In the genomic region with DNA sequence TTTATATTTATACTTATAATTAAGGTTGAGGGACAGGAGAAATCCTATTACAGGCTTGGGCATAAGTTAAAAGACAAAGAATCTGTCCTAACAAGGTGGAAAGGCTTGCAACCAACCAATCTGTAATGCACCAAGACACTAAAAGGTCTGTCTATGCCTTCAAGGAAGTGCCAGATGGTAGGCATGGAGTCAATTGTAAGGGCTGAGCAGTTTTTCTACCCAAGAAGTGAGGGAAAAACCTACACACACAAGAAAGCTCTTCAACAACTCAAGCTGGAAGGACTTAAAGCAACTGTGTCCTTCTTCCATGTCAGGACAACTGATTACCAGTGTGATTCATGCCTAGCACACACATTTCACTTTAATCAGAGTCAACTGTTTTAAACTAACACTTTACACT, we compare ENCODE assay signal across 9 mouse cellular contexts. TPM values are rescaled to one million over a fixed set of nuclear protein-coding genes. Genes with fewer than 3 reads are reported as not detected.
DNase-seq lines count a peak whose midpoint lies in the region; ATAC-seq and TF ChIP-seq lines count a peak whose summit lies in the region.
"Had no signal": no experiment of that assay in that cellular context is flagged by ENCODE, and none has a peak within 500 bp of the region (broad histone marks: within the 10 kb centered on the region; RNA-seq: fewer than 3 reads in every experiment).

No protein-coding gene starts in this region.

- peak overlapping the region; percentile 51 for H3K4me2 ChIP-seq in kidney, embryonic 16.5 days (replicated peaks; ENCODE audit: low read depth, low read length)
- H3K4me2 ChIP-seq in embryonic facial prominence, embryonic 14.5 days (ENCODE audit: low read depth, low read length): peak overlapping the region; percentile 65
- peak overlapping the region; percentile 69 for H3K4me2 ChIP-seq in intestine, embryonic 14.5 days (ENCODE audit: low read length)
- peak overlapping the region; percentile 63 for H3K4me2 ChIP-seq in midbrain, postnatal 0 days (ENCODE audit: low read depth, low read length, poor library complexity, severe bottlenecking)

- DNase-seq in kidney, postnatal 25 days: no peak
- no peak for DNase-seq in embryonic facial prominence, embryonic 14.5 days (ENCODE audit: low spot score)
- no peak for DNase-seq in intestine, embryonic 14.5 days (ENCODE audit: low spot score)
- peak; percentile 7 for DNase-seq in midbrain, postnatal 0 days (ENCODE audit: low spot score)
- no peak for DNase-seq in layer of hippocampus, adult 11-12 months (ENCODE audit: low spot score)
- no peak for DNase-seq in urinary bladder, adult 2 months (ENCODE audit: low spot score)
- DNase-seq in gastrocnemius, adult 18-20 months (ENCODE audit: low spot score): no peak

- no peak for TF ChIP-seq CTCF in midbrain, postnatal 0 days (IDR thresholded peaks at IDR 0.05)

- peaks cover 8% of the 10 kb centered on the region; the same call in 1 of the 2 replicates for H3K36me3 ChIP-seq in kidney, embryonic 16.5 days (ENCODE audit: insufficient read depth, low read length)
- H3K36me3 ChIP-seq in embryonic facial prominence, embryonic 14.5 days (ENCODE audit: control insufficient read depth, insufficient read depth, low read length): peaks cover 17% of the 10 kb centered on the region; the same call in 1 of the 2 replicates
- H3K36me3 ChIP-seq in intestine, embryonic 14.5 days (ENCODE audit: control insufficient read depth, insufficient read depth, low read length): peaks cover 8% of the 10 kb centered on the region
- no peaks in the 10 kb centered on the region for H3K36me3 ChIP-seq in midbrain, postnatal 0 days (ENCODE audit: insufficient read depth, low read length)

- peak overlapping the region; percentile 25 for H3K4me3 ChIP-seq in kidney, embryonic 16.5 days (ENCODE audit: low read length)
- H3K4me3 ChIP-seq in embryonic facial prominence, embryonic 14.5 days (ENCODE audit: low read depth, low read length): peak overlapping the region; percentile 93
- H3K4me3 ChIP-seq in intestine, embryonic 14.5 days (ENCODE audit: low read depth, low read length): peak overlapping the region; percentile 11
- H3K4me3 ChIP-seq in midbrain, postnatal 0 days (ENCODE audit: low read depth, low read length): peak overlapping the region; percentile 94
- H3K4me3 ChIP-seq: erythroblast, embryonic 14.5 days had no signal

- H3K4me1 ChIP-seq in kidney, embryonic 16.5 days (ENCODE audit: insufficient read depth, low read length): peaks cover 26% of the 10 kb centered on the region
- H3K4me1 ChIP-seq in embryonic facial prominence, embryonic 14.5 days (ENCODE audit: control insufficient read depth, insufficient read depth, low read length): peaks cover 23% of the 10 kb centered on the region
- H3K4me1 ChIP-seq in intestine, embryonic 14.5 days (replicated peaks; ENCODE audit: control insufficient read depth, insufficient read depth, low read length): peaks cover 18% of the 10 kb centered on the region
- peaks cover 17% of the 10 kb centered on the region for H3K4me1 ChIP-seq in midbrain, postnatal 0 days (ENCODE audit: insufficient read depth, low read length)

- H3K9me3 ChIP-seq in kidney, embryonic 16.5 days (ENCODE audit: low read length): no peaks in the 10 kb centered on the region
- no peaks in the 10 kb centered on the region for H3K9me3 ChIP-seq in embryonic facial prominence, embryonic 14.5 days (ENCODE audit: control insufficient read depth, low read length)
- no peaks in the 10 kb centered on the region for H3K9me3 ChIP-seq in intestine, embryonic 14.5 days (ENCODE audit: control insufficient read depth, low read length)
- no peaks in the 10 kb centered on the region for H3K9me3 ChIP-seq in midbrain, postnatal 0 days (ENCODE audit: low read length)

- H3K27ac ChIP-seq in kidney, embryonic 16.5 days (ENCODE audit: low read length): peak overlapping the region; percentile 38; the same call in 1 of the 2 replicates
- H3K27ac ChIP-seq in embryonic facial prominence, embryonic 14.5 days (replicated peaks; ENCODE audit: low read depth, low read length): no peak overlapping the region
- no peak overlapping the region for H3K27ac ChIP-seq in intestine, embryonic 14.5 days (ENCODE audit: low read depth)
- H3K27ac ChIP-seq in midbrain, postnatal 0 days (ENCODE audit: low read depth, low read length): no peak overlapping the region

- no peaks in the 10 kb centered on the region for H3K27me3 ChIP-seq in kidney, embryonic 16.5 days (ENCODE audit: insufficient read depth, low read length)
- H3K27me3 ChIP-seq in embryonic facial prominence, embryonic 14.5 days (replicated peaks; ENCODE audit: control insufficient read depth, insufficient read depth, low read length): no peaks in the 10 kb centered on the region
- no peaks in the 10 kb centered on the region for H3K27me3 ChIP-seq in intestine, embryonic 14.5 days (replicated peaks; ENCODE audit: control insufficient read depth, insufficient read depth, low read length)
- no peaks in the 10 kb centered on the region for H3K27me3 ChIP-seq in midbrain, postnatal 0 days (ENCODE audit: insufficient read depth, low read length)

- peak overlapping the region; percentile 53 for H3K9ac ChIP-seq in kidney, embryonic 16.5 days (replicated peaks; ENCODE audit: low read length)
- H3K9ac ChIP-seq in embryonic facial prominence, embryonic 14.5 days (ENCODE audit: low read depth, low read length): peak overlapping the region; percentile 10; the same call in 1 of the 2 replicates
- H3K9ac ChIP-seq in intestine, embryonic 14.5 days (ENCODE audit: low read length): 0 out of 2 replicates have a peak overlapping the region, but pooled peaks have one; percentile 22
- peak overlapping the region; percentile 36; the same call in 1 of the 2 replicates for H3K9ac ChIP-seq in midbrain, postnatal 0 days (replicated peaks; ENCODE audit: low read length, poor library complexity, severe bottlenecking)

- ATAC-seq in kidney, embryonic 16.5 days (ENCODE audit: low FRiP score, low TSS enrichment): no peak
- no peak for ATAC-seq in embryonic facial prominence, embryonic 14.5 days (ENCODE audit: low read depth)
- ATAC-seq in intestine, embryonic 14.5 days (replicated peaks; ENCODE audit: low FRiP score, low TSS enrichment, low read depth): no peak
- no peak for ATAC-seq in midbrain, postnatal 0 days (ENCODE audit: low FRiP score)

RNA-seq across cellular contexts. Expression of gene Ptbp2, which starts 3.4 kb away (rescaled TPM):
- polyA plus RNA-seq in kidney, embryonic 16.5 days (2015; fragmentation: Nextera tagmentation; extraction: Ambion mirVana): 54.6 and 57.7 TPM in 2 replicates
- 61.8 and 77.1 TPM in 2 replicates for polyA plus RNA-seq in embryonic facial prominence, embryonic 14.5 days (2014; fragmentation: Nextera tagmentation; extraction: Ambion mirVana)
- polyA plus RNA-seq in intestine, embryonic 14.5 days (2014; fragmentation: Nextera tagmentation; extraction: Ambion mirVana): 73.0 and 86.5 TPM in 2 replicates
- total RNA-seq in midbrain, postnatal 0 days (2014; rRNA removed): 236 and 298 TPM in 2 replicates
- 162 and 180 TPM in 2 replicates for polyA plus RNA-seq in midbrain, postnatal 0 days (2015; fragmentation: Nextera tagmentation; extraction: Ambion mirVana)
- 91.3 and 92.9 TPM in 2 replicates for polyA plus RNA-seq in urinary bladder, adult 2 months (2012; rRNA removed)
- total RNA-seq in gastrocnemius, adult 18-20 months (2021): 10 to 100 TPM; 16.9 to 20.4 TPM

Comparison
In these comparisons a context has a peak if more than half of its experiments do, and no peak if none do; other contexts are left out.
1. H3K4me3 ChIP-seq: peak in every context shown above with its lines; median percentile 94 in midbrain, postnatal 0 days; 93 in embryonic facial prominence, embryonic 14.5 days; 25 in kidney, embryonic 16.5 days; 11 in intestine, embryonic 14.5 days.